Mouse (Mus musculus) small intestine, adult 2 months (tissue): Measurements from ENCODE around the gene Scamp1. TPM values are rescaled to one million over a fixed set of nuclear protein-coding genes. Genes with fewer than 3 reads are reported as not detected.

Source experiments
- H3K27ac ChIP-seq: fragments of 200-500 bp; 2 replicates; pipeline ENCODE4 v1.5.1; 2012; ENCODE audit warnings: low read depth, low read length, control low read depth, inconsistent platforms; ENCODE audit not compliant: insufficient read depth
- H3K27me3 ChIP-seq: fragments of 200-500 bp; 2 replicates; pipeline ENCODE4 v1.6.1; 2012; ENCODE audit warnings: mild to moderate bottlenecking, moderate library complexity, low read length, inconsistent platforms; ENCODE audit not compliant: control insufficient read depth, insufficient read depth
- H3K36me3 ChIP-seq: fragments of 200-500 bp; 2 replicates; pipeline ENCODE4 v1.6.1; 2012; ENCODE audit warnings: mild to moderate bottlenecking, low read length, control low read depth, inconsistent platforms; ENCODE audit not compliant: control insufficient read depth, insufficient read depth
- H3K4me1 ChIP-seq: fragments of 200-500 bp; 2 replicates; pipeline ENCODE4 v1.6.1; 2012; ENCODE audit warnings: low read length, inconsistent platforms, mixed read lengths; ENCODE audit not compliant: control insufficient read depth, insufficient read depth, insufficient read length
- H3K4me3 ChIP-seq: fragments of 200-500 bp; 2 replicates; pipeline ENCODE4 v1.5.1; 2012; ENCODE audit warnings: low read depth, mild to moderate bottlenecking, control low read depth, inconsistent platforms, low read length, moderate library complexity
- CTCF ChIP-seq: fragments of 200-500 bp; IDR thresholded peaks from 2 replicates; pipeline ENCODE4 v1.5.1; 2012; ENCODE audit warnings: low read depth, mild to moderate bottlenecking, control low read depth, inconsistent platforms, low read length, moderate library complexity, mixed read lengths; ENCODE audit not compliant: insufficient replicate concordance, insufficient read length; ENCODE audit errors: extremely low read depth
- POLR2A ChIP-seq: fragments of 200-500 bp; IDR thresholded peaks from 2 replicates; pipeline ENCODE4 v1.6.1; 2012; ENCODE audit warnings: low read depth, mild to moderate bottlenecking, control low read depth, inconsistent platforms, low read length, moderate library complexity
- WGBS: fragments of 180-500 bp; shearing (Covaris S2); methylation state at CpG from one replicate; pipeline ENCODE4 v1.1.7; 2018; 5-methylcytosine and 5-hydroxymethylcytosine counted together
- polyA plus RNA-seq: library from polyadenylated mRNA; depleted of rRNA; stranded (reverse); fragments of >200 nt; gene quantifications from 2 replicates; pipeline ENCODE4 v1.2.3, GENCODE M21; 2012

The Scamp1 gene
- polyA plus RNA-seq, 1 experiment, result 7.9 TPM

DNA sequence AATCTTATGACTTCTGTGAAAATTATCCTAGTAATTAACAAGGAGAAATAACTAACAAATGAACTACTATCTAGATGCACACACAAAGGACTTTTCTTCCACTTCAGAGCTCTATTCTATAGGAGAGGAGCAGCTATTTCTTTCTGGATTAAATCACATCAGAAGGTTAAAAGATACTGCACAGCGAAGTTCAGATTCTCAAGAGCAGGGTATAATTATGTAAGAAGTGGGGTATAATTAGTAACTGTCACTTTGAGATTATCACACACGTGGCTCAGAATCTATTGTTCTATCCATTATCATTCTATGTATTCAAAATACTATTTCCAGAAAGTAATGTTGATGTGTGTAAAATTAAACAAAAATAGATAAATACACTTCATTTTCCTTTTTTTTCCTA lies 22.6 kb upstream of the Scamp1 start:
- no peak overlapping the region for H3K27ac ChIP-seq
- WGBS, result 78% methylated on average over 2 of the region's 2 CpGs
- no peaks in the 10 kb centered on the region for H3K27me3 ChIP-seq
- peaks cover 2% of the 10 kb centered on the region; the same call in 1 of the 2 replicates for H3K4me1 ChIP-seq
- no peak overlapping the region for H3K4me3 ChIP-seq
- H3K36me3 ChIP-seq, result no peaks in the 10 kb centered on the region
- TF ChIP-seq CTCF, result no peak
- no peak for TF ChIP-seq POLR2A

DNA sequence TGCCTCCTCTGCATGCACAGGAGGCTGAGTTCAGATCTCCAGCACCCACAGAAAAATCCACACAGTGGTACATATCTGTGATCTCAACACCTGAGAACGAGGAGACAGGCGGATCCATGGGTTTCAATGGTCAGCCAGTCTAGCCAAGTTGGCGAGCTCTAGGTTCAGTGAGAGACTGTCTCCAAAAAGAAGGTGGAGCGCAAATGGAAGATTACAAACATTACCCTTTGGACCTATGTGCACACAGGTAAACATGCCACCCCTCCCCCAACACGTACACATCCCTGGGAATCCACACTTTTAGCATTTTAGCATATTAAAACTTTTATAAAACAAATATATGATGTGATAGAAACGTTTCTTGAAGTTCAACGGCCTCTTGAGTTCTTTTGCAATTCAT lies 21.9 kb upstream of the Scamp1 start:
- Histone ChIP-seq H3K4me1 (peaks cover 2% of the 10 kb centered on the region; the same call in 1 of the 2 replicates), H3K36me3 (no peaks in the 10 kb centered on the region), H3K4me3 (no peak overlapping the region), H3K27me3 (no peaks in the 10 kb centered on the region), H3K27ac (no peak overlapping the region)
- TF ChIP-seq POLR2A (no peak), CTCF (no peak)
- WGBS, result 87% methylated on average over 7 of the region's 7 CpGs

DNA sequence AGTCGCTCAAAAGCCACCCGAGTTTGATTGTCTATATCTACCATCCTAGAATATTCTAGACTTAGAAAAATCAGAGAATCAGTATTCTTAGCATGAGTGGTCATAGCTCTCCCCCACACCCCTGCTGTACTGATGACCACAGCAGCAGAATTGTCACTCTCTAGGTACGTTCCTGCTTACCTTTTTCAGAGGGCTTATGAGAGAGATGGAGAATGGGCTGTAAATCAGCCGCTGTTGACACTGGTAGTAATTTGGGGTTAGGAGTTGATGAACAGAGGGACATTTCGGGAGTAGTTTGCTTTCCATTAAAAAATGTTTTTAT lies 21.3 kb upstream of the Scamp1 start:
- H3K27me3 ChIP-seq, result no peaks in the 10 kb centered on the region
- H3K27ac ChIP-seq, result no peak overlapping the region
- H3K4me1 ChIP-seq, result peaks cover 2% of the 10 kb centered on the region; the same call in 1 of the 2 replicates
- H3K36me3 ChIP-seq, result no peaks in the 10 kb centered on the region
- WGBS, result 26% methylated on average over 5 of the region's 5 CpGs
- H3K4me3 ChIP-seq, result no peak overlapping the region
- TF ChIP-seq CTCF (no peak), POLR2A (no peak)

DNA sequence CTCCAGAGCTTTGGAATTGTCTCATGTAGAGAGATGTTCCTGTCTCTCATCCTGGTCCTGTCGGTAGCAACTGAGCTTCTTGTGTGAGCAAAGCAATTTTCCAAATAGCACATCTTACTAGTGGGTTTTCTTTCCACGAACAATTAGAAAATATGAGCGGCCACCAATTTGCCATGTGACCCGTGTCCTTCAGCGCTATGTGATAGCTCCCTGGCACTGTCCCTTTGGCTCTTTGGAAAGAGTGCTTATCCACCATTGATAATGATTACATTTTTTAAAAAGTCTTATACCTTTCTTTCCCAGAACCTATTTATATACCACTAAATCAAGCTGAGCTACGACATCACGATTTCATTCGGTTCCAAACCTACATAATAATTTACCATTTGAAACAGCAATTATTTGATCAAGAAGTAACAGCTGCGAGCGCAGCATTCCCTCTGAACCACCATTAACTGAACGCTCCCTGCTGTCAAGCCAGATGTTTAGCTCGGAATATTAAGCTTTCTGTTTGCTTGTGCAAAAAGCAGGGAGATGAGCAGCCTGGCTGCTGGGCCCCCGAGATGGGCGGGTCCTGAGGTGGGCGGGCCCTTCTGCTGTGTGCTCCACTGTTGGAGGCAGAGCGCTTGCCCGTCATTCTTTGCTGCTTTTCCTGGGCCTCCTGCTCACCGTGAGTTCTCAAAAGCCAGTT lies 20.8 kb upstream of the Scamp1 start:
- Histone ChIP-seq H3K4me1 (peaks cover 2% of the 10 kb centered on the region; the same call in 1 of the 2 replicates), H3K27ac (no peak overlapping the region), H3K36me3 (no peaks in the 10 kb centered on the region), H3K4me3 (no peak overlapping the region), H3K27me3 (no peaks in the 10 kb centered on the region)
- TF ChIP-seq POLR2A (no peak), CTCF (no peak)
- WGBS, result 39% methylated on average over 18 of the region's 18 CpGs

DNA sequence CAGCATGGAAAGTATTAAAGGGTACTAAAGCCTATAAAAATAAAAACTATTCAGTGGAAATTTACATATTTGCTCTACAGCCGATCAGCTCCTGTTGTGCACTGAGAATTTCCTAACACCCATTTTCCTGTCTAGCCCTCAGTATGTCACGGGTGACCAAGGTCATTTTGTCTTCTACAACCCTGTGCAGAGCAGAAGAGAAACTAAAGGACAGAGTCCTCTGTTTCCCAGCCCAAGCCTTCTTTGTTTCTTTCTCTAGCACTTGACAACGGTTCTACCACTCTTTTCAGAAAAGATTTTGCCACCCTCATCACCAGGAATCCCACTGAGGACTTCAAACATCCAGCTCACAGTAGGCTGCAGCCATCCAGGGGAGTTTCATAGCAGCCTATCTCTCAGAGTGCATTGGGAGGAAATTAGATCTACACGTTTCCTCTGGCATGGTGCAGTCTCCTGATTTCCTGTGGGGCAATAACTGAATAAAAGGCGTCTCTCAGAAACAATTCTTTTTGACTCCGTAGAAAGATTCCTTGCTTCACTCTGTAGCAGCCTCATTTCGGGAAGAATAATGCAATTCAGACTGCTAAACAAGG lies 15.4 kb upstream of the Scamp1 start:
- Histone ChIP-seq H3K4me1 (no peaks in the 10 kb centered on the region), H3K4me3 (no peak overlapping the region), H3K36me3 (no peaks in the 10 kb centered on the region), H3K27ac (no peak overlapping the region), H3K27me3 (no peaks in the 10 kb centered on the region)
- no peak for TF ChIP-seq CTCF
- no peak for TF ChIP-seq POLR2A
- WGBS, result 55% methylated on average over 7 of the region's 7 CpGs

DNA sequence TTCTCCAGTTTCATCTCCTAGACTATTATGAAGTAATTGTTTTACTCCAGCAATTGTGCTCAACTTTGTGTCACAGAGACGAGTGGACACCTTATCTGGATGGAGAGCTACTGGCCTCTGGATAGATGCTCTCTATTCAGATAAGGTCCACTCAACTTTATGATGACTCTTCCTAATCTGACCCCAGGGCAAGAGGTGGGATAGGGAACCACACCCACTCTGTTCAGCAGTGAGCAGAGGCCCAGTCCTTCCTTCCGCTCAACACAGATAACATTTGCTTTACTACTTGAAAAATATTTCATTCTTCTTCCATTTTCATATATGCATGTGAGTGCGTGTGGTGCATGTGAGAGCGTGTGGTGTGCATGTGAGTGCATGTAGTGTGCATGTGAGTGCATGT lies 14.6 kb upstream of the Scamp1 start:
- no peak overlapping the region for H3K4me3 ChIP-seq
- WGBS, result 79% methylated on average over 4 of the region's 4 CpGs
- H3K27me3 ChIP-seq, result no peaks in the 10 kb centered on the region
- TF ChIP-seq CTCF, result no peak
- TF ChIP-seq POLR2A, result no peak
- H3K4me1 ChIP-seq, result no peaks in the 10 kb centered on the region
- H3K36me3 ChIP-seq, result no peaks in the 10 kb centered on the region
- no peak overlapping the region for H3K27ac ChIP-seq

DNA sequence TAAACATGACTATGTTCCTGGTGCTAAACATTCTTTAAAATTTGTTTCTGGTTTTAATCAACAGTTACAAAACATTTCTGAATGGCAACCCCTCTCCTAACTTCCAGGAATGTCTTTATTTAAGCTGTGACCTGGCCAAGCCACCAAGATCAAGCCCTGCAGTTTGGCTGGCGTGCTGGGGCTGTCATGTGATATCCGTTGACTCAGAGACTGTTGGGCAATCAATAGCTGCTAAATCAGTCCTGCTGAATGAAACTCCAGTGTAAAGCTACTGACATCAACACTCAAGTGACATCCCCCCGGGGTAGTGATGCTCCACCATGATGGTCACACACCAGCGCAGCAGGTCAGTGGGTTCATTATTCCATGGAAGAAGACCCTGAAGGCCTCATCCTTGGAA lies 12.7 kb upstream of the Scamp1 start:
- 69% methylated on average over 4 of the region's 4 CpGs for WGBS
- no peak overlapping the region for H3K4me3 ChIP-seq
- no peaks in the 10 kb centered on the region for H3K27me3 ChIP-seq
- no peaks in the 10 kb centered on the region for H3K4me1 ChIP-seq
- H3K27ac ChIP-seq, result no peak overlapping the region
- no peaks in the 10 kb centered on the region for H3K36me3 ChIP-seq
- TF ChIP-seq POLR2A, result no peak
- TF ChIP-seq CTCF, result no peak

DNA sequence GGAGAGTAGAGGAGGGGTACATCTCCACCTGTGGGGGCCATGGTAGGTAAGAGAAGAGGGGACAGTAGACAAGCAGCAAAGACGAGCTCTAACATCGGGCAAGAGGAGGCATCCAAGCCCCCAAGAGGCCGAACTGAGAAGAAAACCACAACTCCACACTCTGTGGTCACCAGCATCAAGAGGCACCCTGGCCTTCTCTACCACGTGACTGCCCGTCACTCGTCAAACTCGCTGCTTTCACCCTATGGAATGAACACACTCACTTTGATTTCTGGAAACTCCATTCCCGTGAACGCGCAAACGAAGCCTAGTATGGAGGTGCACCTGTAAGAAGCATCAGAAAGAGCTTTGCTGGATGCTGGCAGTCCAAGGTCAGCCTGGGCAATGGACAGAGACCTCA lies 10.7 kb upstream of the Scamp1 start:
- H3K4me1 ChIP-seq, result no peaks in the 10 kb centered on the region
- H3K27me3 ChIP-seq, result no peaks in the 10 kb centered on the region
- H3K4me3 ChIP-seq, result no peak overlapping the region
- H3K36me3 ChIP-seq, result no peaks in the 10 kb centered on the region
- 81% methylated on average over 11 of the region's 11 CpGs for WGBS
- H3K27ac ChIP-seq, result no peak overlapping the region
- TF ChIP-seq POLR2A (no peak), CTCF (no peak)
